Mouse (Mus musculus): ENCODE results near the gene Chid1.

The Chid1 gene

GRCm38 (mm10) chr7:141475011-141475804 is 64.4 kb downstream of the Chid1 start, which contains the start of the genes Polr2l and Tspan4:
Polr2l (minus strand) TSS chr7:141475132.
Tspan4 (plus strand) TSS chr7:141475240.
- peak; percentile 90 for DNase-seq

GRCm38 (mm10) chr7:141474160-141474559 is 65.5 kb downstream of the Chid1 start:
- DNase-seq, result no peak

- DNase-seq, result no peak
These were observed 66.9 kb downstream of the Chid1 start for GRCm38 (mm10) chr7:141472763-141473162.

GRCm38 (mm10) chr7:141472226-141472625 is 67.4 kb downstream of the Chid1 start:
- DNase-seq, result no peak

GRCm38 (mm10) chr7:141471236-141471635 is 68.4 kb downstream of the Chid1 start:
- DNase-seq, result no peak

- no peak for DNase-seq
These were observed 69.1 kb downstream of the Chid1 start for GRCm38 (mm10) chr7:141470637-141470944.

GRCm38 (mm10) chr7:141469901-141470636 is 69.6 kb downstream of the Chid1 start:
- DNase-seq, result no peak

- DNase-seq, result no peak
These were observed 70.3 kb downstream of the Chid1 start for GRCm38 (mm10) chr7:141469352-141469751.

- peak; percentile 81 to 84 for DNase-seq
These were observed 71.0 kb downstream of the Chid1 start for GRCm38 (mm10) chr7:141468522-141469211.

GRCm38 (mm10) chr7:141468164-141468521 is 71.5 kb downstream of the Chid1 start:
- DNase-seq, result peak in 1 of 2 experiments; percentile 62

GRCm38 (mm10) chr7:141467230-141468030 is 72.2 kb downstream of the Chid1 start, which contains the start of gene Cd151:
Cd151 (plus strand) TSS chr7:141467392.
- peak; percentile 93 to 96 for DNase-seq

GRCm38 (mm10) chr7:141466607-141467148 is 73.0 kb downstream of the Chid1 start:
- peak in 1 of 2 experiments; percentile 31 for DNase-seq

GRCm38 (mm10) chr7:141466045-141466394 is 73.6 kb downstream of the Chid1 start:
- peak in 1 of 2 experiments; percentile 57 for DNase-seq

- DNase-seq, result peak in 1 of 2 experiments; percentile 62
These were observed 74.1 kb downstream of the Chid1 start for GRCm38 (mm10) chr7:141465388-141466044.

- peak; percentile 62 to 71 for DNase-seq
These were observed 75.0 kb downstream of the Chid1 start for GRCm38 (mm10) chr7:141464603-141465201.

GRCm38 (mm10) chr7:141463824-141464602 is 75.6 kb downstream of the Chid1 start:
- DNase-seq, result peak; percentile 83 to 88

- peak; percentile 65 to 88 for DNase-seq
These were observed 77.3 kb downstream of the Chid1 start for GRCm38 (mm10) chr7:141462333-141462821.

- DNase-seq, result peak; percentile 66 to 70
These were observed 77.9 kb downstream of the Chid1 start for GRCm38 (mm10) chr7:141461521-141462332.

GRCm38 (mm10) chr7:141460391-141461113 is 79.1 kb downstream of the Chid1 start, which contains the start of gene Cracr2b:
Cracr2b (plus strand) TSS chr7:141461094.
- DNase-seq, result peak; percentile 63 to 70

All from lung, postnatal 4 days (tissue).